Mouse (Mus musculus): ENCODE results near the gene Car14. TPM values are rescaled to one million over a fixed set of nuclear protein-coding genes. Genes with fewer than 3 reads are reported as not detected.
A peak's percentile ranks its signal among the peaks of the same experiment; 100 is the strongest.
"Not testable (repeated sequence)": the region's sequence is repeated elsewhere in the genome, so short reads cannot be mapped to it uniquely, and the experiment has no call there.

The Car14 gene
- 45.5 and 49.7 TPM in 2 replicates for polyA plus RNA-seq (2014; fragmentation: Nextera tagmentation; extraction: Ambion mirVana)

DNA sequence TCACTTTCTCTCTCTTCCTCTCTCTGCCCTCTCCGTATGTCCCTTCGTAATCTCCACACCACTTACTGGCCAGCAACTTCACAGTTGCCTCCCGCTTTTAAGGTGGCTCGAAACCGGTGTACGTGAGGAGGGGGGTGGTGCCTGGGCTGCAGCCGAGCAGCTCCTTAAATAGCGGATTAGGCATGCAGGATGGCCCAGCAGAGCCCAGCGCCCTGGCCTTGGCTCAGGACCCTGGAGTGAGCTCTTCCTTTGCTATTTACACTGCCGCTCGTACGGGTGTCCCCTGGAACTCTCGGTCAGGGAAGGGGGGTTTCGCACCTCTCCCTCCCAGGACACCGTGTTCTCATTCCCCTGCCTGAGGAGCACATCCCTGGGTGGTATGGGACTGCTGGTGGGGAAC, at the start of gene Car14:
TSS of gene Car14 (minus strand) at position 124 of the 400 bp plus-strand sequence.
- H3K9ac ChIP-seq (ENCODE audit: low read length): peak within 1 kb of the TSS; percentile 76
- H3K36me3 ChIP-seq (ENCODE audit: control insufficient read depth, insufficient read depth, low read length): no peaks in the 10 kb centered on the region
- peak; percentile 50 for ATAC-seq (ENCODE audit: insufficient number of reproducible peaks, insufficient read depth, low FRiP score, low read depth)
- H3K4me3 ChIP-seq (ENCODE audit: control insufficient read depth in 1 of 2, insufficient read depth in 1 of 2, low read depth in 1 of 2, low read length in 2 of 2): peak within 1 kb of the TSS; percentile 46 to 47
- under 1% methylated on average over 15 of the region's 15 CpGs for WGBS
- no peaks in the 10 kb centered on the region for H3K27me3 ChIP-seq (ENCODE audit: control insufficient read depth, insufficient read depth, low read length)
- peak within 1 kb of the TSS; percentile 81 to 84 for H3K27ac ChIP-seq (replicated peaks in 1 of 2; ENCODE audit: control insufficient read depth in 1 of 2, insufficient read depth in 1 of 2, low read depth in 2 of 2, low read length in 2 of 2)
- peak within 1 kb of the TSS; percentile 93 for H3K4me2 ChIP-seq (ENCODE audit: low read length)
- no peaks in the 10 kb centered on the region for H3K9me3 ChIP-seq (ENCODE audit: control insufficient read depth, low read length)
- peaks cover 18 to 45% of the 10 kb centered on the region in 2 experiments for H3K4me1 ChIP-seq (ENCODE audit: control insufficient read depth in 2 of 2, insufficient read depth in 2 of 2, low read length in 2 of 2)

DNA sequence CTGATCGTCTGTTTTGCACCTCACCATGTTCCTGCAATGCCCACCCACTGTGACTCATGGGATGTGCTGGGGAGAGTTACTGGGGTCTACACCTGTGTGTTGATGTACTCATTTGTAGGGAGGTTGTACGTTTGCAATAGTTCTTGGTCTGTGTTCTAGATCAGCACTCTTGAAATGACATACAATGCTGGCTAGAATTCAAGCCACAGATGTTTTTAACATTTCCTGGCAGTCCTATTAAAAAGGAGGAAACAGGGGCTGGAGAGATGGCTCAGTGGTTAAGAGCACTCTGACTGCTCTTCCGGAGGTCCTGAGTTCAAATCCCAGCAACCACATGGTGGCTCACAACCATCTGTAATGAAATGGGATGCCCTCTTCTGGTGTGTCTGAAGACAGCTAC, 49.0 kb upstream of the Car14 start:
- WGBS: 69% methylated on average over 3 of the region's 3 CpGs
- Histone ChIP-seq H3K9me3 (ENCODE audit: control insufficient read depth, low read length) (no peaks in the 10 kb centered on the region), H3K27ac (replicated peaks in 1 of 2; ENCODE audit: control insufficient read depth in 1 of 2, insufficient read depth in 1 of 2, low read depth in 2 of 2, low read length in 2 of 2) (no peak overlapping the region), H3K27me3 (ENCODE audit: control insufficient read depth, insufficient read depth, low read length) (no peaks in the 10 kb centered on the region), H3K4me3 (ENCODE audit: control insufficient read depth in 1 of 2, insufficient read depth in 1 of 2, low read depth in 1 of 2, low read length in 2 of 2) (no peak overlapping the region), H3K4me2 (ENCODE audit: low read length) (no peak overlapping the region), H3K9ac (ENCODE audit: low read length) (no peak overlapping the region), H3K4me1 (ENCODE audit: control insufficient read depth in 2 of 2, insufficient read depth in 2 of 2, low read length in 2 of 2) (peaks cover 19 to 21% of the 10 kb centered on the region in 2 experiments), H3K36me3 (ENCODE audit: control insufficient read depth, insufficient read depth, low read length) (0 out of 2 replicates have a peak, but pooled peaks cover 3% of the 10 kb centered on the region)
- ATAC-seq (ENCODE audit: insufficient number of reproducible peaks, insufficient read depth, low FRiP score, low read depth): no peak

DNA sequence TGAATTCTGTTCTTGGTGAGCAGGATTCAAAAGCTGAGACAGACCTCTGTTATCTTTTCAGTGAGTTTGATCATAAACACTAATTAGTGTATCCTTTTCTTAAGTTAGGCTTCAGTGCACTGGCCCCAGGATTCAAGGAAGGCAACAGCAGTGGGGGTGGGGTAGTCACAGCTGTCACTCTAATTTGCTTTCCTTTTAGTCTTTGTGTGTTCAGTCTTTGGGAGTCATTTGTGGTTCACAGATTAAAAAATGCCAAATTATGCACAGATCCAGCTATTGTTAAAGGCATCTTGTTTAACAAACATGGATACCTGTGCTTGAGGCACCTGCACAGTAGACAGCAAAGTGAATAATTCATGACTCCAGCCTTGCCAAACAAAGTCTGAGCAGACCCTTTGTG, 48.5 kb upstream of the Car14 start:
- peaks cover 17 to 19% of the 10 kb centered on the region in 2 experiments for H3K4me1 ChIP-seq (ENCODE audit: control insufficient read depth in 2 of 2, insufficient read depth in 2 of 2, low read length in 2 of 2)
- ATAC-seq (ENCODE audit: insufficient number of reproducible peaks, insufficient read depth, low FRiP score, low read depth): no peak
- no peak overlapping the region for H3K27ac ChIP-seq (replicated peaks in 1 of 2; ENCODE audit: control insufficient read depth in 1 of 2, insufficient read depth in 1 of 2, low read depth in 2 of 2, low read length in 2 of 2)

DNA sequence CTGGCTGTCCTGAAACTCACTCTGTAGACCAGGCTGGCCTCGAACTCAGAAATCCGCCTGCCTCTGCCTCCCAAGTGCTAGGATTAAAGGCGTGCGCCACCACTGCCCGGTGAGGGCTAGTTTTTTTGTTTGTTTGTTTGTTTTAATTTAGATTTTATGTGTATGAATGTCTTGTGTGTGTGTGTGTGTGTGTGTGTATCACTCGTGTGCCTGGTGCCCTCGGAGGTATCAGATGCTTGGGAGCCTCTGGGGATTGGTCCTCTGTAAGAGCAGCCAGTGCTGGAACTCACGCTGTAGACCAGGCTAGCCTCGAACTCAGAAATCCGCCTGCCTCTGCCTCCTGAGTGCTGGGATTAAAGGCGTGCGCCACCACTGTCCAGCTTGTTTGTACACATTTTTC, 47.1 kb upstream of the Car14 start:
- Histone ChIP-seq H3K9ac (ENCODE audit: low read length) (peak overlapping the region; percentile 81), H3K4me2 (ENCODE audit: low read length) (peak overlapping the region; percentile 84), H3K36me3 (ENCODE audit: control insufficient read depth, insufficient read depth, low read length) (peaks cover 18% of the 10 kb centered on the region), H3K27ac (replicated peaks in 1 of 2; ENCODE audit: control insufficient read depth in 1 of 2, insufficient read depth in 1 of 2, low read depth in 2 of 2, low read length in 2 of 2) (peak overlapping the region; percentile 96 to 99), H3K4me1 (ENCODE audit: control insufficient read depth in 2 of 2, insufficient read depth in 2 of 2, low read length in 2 of 2) (peaks cover 7 to 11% of the 10 kb centered on the region in 2 experiments), H3K4me3 (ENCODE audit: control insufficient read depth in 1 of 2, insufficient read depth in 1 of 2, low read depth in 1 of 2, low read length in 2 of 2) (peak overlapping the region; percentile 50 to 57)
- not testable (repeated sequence) for H3K27me3 ChIP-seq (ENCODE audit: control insufficient read depth, insufficient read depth, low read length); ATAC-seq (ENCODE audit: insufficient number of reproducible peaks, insufficient read depth, low FRiP score, low read depth); H3K9me3 ChIP-seq (ENCODE audit: control insufficient read depth, low read length)
- 70% methylated on average over 12 of the region's 12 CpGs for WGBS

More for the DNA sequence above, 48.5 kb upstream of the Car14 start:
- Histone ChIP-seq H3K4me3 (ENCODE audit: control insufficient read depth in 1 of 2, insufficient read depth in 1 of 2, low read depth in 1 of 2, low read length in 2 of 2) (no peak overlapping the region), H3K4me2 (ENCODE audit: low read length) (no peak overlapping the region), H3K9me3 (ENCODE audit: control insufficient read depth, low read length) (no peaks in the 10 kb centered on the region), H3K36me3 (ENCODE audit: control insufficient read depth, insufficient read depth, low read length) (0 out of 2 replicates have a peak, but pooled peaks cover 7% of the 10 kb centered on the region), H3K9ac (ENCODE audit: low read length) (no peak overlapping the region), H3K27me3 (ENCODE audit: control insufficient read depth, insufficient read depth, low read length) (no peaks in the 10 kb centered on the region)

DNA sequence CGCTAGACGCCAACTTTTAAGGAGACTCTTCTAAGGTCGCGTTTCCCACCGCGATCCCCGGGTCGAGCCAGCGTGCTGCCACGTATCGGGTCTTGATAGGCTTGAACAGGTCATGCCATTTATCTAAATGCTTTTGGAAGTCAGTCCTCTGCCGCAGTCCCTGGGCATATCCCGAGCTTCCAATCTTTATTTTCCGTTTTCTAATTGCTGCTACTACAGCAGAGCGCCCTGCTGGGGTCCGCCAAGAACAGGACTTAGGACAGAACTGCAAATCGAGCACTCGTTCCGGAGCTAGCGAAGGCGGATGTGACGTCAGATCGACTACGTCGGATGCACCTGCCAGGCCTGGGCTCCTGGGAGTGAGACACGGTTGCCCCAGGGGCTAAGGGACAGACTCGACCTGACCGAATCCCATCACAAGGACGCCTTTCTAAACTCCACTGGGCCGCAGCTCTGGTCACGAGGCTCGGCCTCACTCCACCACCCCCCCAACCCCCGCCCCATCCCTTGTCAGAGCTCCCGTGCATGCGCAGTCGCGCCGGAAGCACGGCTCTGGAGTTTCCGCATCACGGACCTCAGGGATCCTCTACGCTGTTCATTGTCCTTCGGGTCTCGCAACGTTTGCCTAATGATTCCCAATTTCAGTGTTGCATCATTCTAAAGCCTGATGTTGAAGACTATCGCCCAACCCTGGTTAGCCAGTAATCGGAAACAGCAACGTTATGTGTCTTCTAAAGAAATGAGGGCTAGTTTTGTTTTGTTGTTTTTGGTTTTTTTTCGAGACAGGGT, 46.5 kb upstream of the Car14 start:
- peak; percentile 90 for ATAC-seq (ENCODE audit: insufficient number of reproducible peaks, insufficient read depth, low FRiP score, low read depth)

DNA sequence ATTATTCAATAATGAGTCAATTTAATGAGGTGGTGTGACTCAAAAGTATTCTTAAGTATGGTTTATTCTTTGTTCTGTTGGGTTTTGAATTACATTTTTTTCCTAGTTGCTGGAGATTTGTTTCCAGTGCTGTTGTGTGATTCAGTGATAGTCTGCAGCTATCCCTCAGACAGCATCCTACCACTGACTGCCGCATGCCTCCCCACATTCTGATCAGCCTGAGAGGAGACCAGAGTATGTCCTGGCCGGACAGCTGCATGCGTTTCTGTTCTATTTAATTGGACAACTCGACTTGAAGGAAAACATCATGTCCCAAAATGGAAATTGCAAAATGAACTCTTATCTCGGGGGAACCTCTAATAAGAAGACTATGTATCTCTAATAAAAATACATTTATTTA, 43.8 kb upstream of the Car14 start:
- ATAC-seq (ENCODE audit: insufficient number of reproducible peaks, insufficient read depth, low FRiP score, low read depth): no peak
- peaks cover 49% of the 10 kb centered on the region for H3K36me3 ChIP-seq (ENCODE audit: control insufficient read depth, insufficient read depth, low read length)
- no peak overlapping the region for H3K4me3 ChIP-seq (ENCODE audit: control insufficient read depth in 1 of 2, insufficient read depth in 1 of 2, low read depth in 1 of 2, low read length in 2 of 2)
- H3K4me2 ChIP-seq (ENCODE audit: low read length): no peak overlapping the region
- 89% methylated on average over 5 of the region's 5 CpGs for WGBS
- no peak overlapping the region for H3K9ac ChIP-seq (ENCODE audit: low read length)
- H3K4me1 ChIP-seq (ENCODE audit: control insufficient read depth in 2 of 2, insufficient read depth in 2 of 2, low read length in 2 of 2): peaks cover 3% of the 10 kb centered on the region in 2 experiments; a peak in 1 of 4 replicates
- H3K9me3 ChIP-seq (ENCODE audit: control insufficient read depth, low read length): no peaks in the 10 kb centered on the region
- H3K27me3 ChIP-seq (ENCODE audit: control insufficient read depth, insufficient read depth, low read length): no peaks in the 10 kb centered on the region
- H3K27ac ChIP-seq (replicated peaks in 1 of 2; ENCODE audit: control insufficient read depth in 1 of 2, insufficient read depth in 1 of 2, low read depth in 2 of 2, low read length in 2 of 2): no peak overlapping the region

More for the DNA sequence above, 46.5 kb upstream of the Car14 start:
- WGBS: 1% methylated on average over 49 of the region's 49 CpGs
- Histone ChIP-seq H3K27ac (replicated peaks in 1 of 2; ENCODE audit: control insufficient read depth in 1 of 2, insufficient read depth in 1 of 2, low read depth in 2 of 2, low read length in 2 of 2) (peak overlapping the region; percentile 96 to 99), H3K4me3 (ENCODE audit: control insufficient read depth in 1 of 2, insufficient read depth in 1 of 2, low read depth in 1 of 2, low read length in 2 of 2) (peak overlapping the region; percentile 50 to 57), H3K27me3 (ENCODE audit: control insufficient read depth, insufficient read depth, low read length) (no peaks in the 10 kb centered on the region), H3K9ac (ENCODE audit: low read length) (peak overlapping the region; percentile 81), H3K9me3 (ENCODE audit: control insufficient read depth, low read length) (no peaks in the 10 kb centered on the region), H3K4me2 (ENCODE audit: low read length) (peak overlapping the region; percentile 84), H3K36me3 (ENCODE audit: control insufficient read depth, insufficient read depth, low read length) (peaks cover 24% of the 10 kb centered on the region), H3K4me1 (ENCODE audit: control insufficient read depth in 2 of 2, insufficient read depth in 2 of 2, low read length in 2 of 2) (peaks cover 3 to 9% of the 10 kb centered on the region in 2 experiments; a peak in 2 of 4 replicates)

DNA sequence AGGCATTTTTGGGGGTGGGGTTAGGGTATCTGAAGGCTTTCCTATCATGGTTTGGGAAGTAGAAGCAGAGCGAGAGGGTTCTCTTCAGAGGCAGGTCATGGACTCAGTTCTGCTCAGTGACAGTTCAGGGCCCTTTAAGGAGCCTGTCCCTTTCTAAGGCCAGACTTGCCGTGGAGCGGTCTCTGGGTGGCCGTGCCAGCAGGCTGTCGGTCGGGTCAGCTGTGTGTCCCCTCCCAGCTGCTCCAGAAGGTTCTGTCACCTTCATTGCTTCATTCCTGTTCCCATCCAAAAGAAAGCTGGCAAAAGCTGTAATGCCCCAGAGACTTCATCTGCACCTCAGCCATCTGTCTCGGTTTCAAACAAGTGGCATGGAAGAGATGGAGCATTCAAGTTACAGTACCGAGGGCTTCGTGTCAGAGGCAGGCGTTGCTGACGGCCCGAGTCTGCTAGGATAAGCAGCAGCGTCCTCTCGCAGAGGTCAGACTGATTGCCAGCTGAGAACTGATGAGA, 41.3 kb upstream of the Car14 start:
- H3K36me3 ChIP-seq (ENCODE audit: control insufficient read depth, insufficient read depth, low read length): peaks cover 74% of the 10 kb centered on the region

More for the DNA sequence above, 41.3 kb upstream of the Car14 start:
- Histone ChIP-seq H3K27ac (replicated peaks in 1 of 2; ENCODE audit: control insufficient read depth in 1 of 2, insufficient read depth in 1 of 2, low read depth in 2 of 2, low read length in 2 of 2) (no peak overlapping the region; a peak in 1 of 4 replicates), H3K9me3 (ENCODE audit: control insufficient read depth, low read length) (no peaks in the 10 kb centered on the region), H3K4me2 (ENCODE audit: low read length) (no peak overlapping the region), H3K4me3 (ENCODE audit: control insufficient read depth in 1 of 2, insufficient read depth in 1 of 2, low read depth in 1 of 2, low read length in 2 of 2) (no peak overlapping the region), H3K9ac (ENCODE audit: low read length) (no peak overlapping the region), H3K4me1 (ENCODE audit: control insufficient read depth in 2 of 2, insufficient read depth in 2 of 2, low read length in 2 of 2) (no peaks in the 10 kb centered on the region), H3K27me3 (ENCODE audit: control insufficient read depth, insufficient read depth, low read length) (no peaks in the 10 kb centered on the region)
- 62% methylated on average over 14 of the region's 14 CpGs for WGBS
- no peak for ATAC-seq (ENCODE audit: insufficient number of reproducible peaks, insufficient read depth, low FRiP score, low read depth)

Measured in heart, embryonic 14.5 days (tissue).